Mouse (Mus musculus): ENCODE measurements around the gene Cwc22.

DNA sequence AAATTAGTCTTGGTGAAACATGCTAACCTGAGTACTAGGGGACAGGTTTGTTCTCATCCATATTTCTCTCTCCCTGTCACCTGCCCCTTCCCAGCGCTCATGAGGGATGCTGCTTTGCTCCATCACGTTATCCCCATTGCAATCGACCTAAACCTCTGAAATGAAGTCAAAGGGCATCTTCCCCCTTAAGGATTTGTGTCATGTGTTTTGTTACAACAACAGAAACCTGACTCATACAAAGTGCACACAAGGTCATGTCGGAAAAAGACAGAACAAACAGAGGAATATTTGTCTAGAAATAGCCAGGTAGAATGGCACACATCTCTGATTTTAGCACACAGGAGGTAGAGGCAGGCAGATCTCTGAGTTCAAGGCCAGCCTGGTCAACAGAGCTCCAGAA is 38.0 kb upstream of the Cwc22 start:
- TF ChIP-seq POLR2A (IDR thresholded peaks at IDR 0.05; ENCODE audit: insufficient read depth, low read depth, low read length), result no peak
- TF ChIP-seq CTCF (IDR thresholded peaks at IDR 0.05), result no peak

Data from heart, adult 2 months (tissue).